Mouse (Mus musculus): ENCODE measurements around the gene Robo2. TPM values are rescaled to one million over a fixed set of nuclear protein-coding genes. Genes with fewer than 3 reads are reported as not detected.

Gene Robo2
- polyA plus RNA-seq, 1 experiment from 2014 or later = 97.8 TPM

DNA sequence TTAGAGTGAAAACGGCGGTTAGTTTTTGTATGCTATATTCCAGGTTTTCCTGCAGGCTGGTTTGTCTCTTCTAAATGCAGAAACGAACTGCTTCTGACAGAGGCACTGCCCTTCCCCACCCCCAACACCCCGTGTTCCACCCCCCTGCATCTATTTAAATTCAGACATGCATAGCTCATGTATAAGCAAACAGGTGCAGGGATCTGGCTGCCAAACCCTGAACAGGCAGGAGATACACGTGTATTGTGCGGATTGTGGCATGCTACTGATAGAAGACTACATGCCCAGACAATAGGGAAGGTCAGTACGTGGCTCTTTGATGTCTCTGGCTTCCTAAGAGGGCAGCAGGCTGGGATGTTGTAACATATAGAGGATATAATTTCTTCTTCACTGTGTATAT is 95.5 kb downstream of the Robo2 start:
- Histone ChIP-seq H3K9ac (no peak overlapping the region), H3K27me3 (no peaks in the 10 kb centered on the region), H3K4me2 (no peak overlapping the region), H3K4me3 (replicated peaks) (no peak overlapping the region), H3K27ac (no peak overlapping the region), H3K4me1 (0 out of 2 replicates have a peak, but pooled peaks cover 3% of the 10 kb centered on the region), H3K36me3 (no peaks in the 10 kb centered on the region), H3K9me3 (replicated peaks) (no peaks in the 10 kb centered on the region)
- no peak for ATAC-seq (replicated peaks; ENCODE audit: low FRiP score)
- 67% methylated on average over 7 of the region's 7 CpGs for WGBS

DNA sequence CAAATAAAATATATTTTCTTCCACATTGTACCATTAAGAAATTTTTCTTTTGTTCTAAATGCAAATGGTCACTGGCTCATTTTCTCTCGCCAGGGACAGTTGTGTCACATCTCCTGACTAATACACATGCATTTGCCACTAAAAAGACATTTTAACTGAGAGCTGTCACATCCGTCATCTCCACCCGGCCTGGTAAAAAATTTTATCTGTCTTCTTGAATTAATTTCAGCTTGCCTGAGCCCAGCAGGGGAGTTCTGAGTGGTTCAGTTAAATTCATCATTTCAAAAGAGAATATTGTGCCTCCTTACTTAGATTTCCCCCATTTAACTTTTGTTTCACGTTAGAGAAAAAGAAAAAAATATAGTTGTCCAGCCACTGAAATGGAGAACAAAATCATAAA is 98.4 kb downstream of the Robo2 start:
- H3K9ac ChIP-seq = no peak overlapping the region
- no peak for ATAC-seq (replicated peaks; ENCODE audit: low FRiP score)
- no peak overlapping the region for H3K27ac ChIP-seq
- no peak overlapping the region for H3K4me2 ChIP-seq
- no peaks in the 10 kb centered on the region for H3K36me3 ChIP-seq
- 0 out of 2 replicates have a peak, but pooled peaks cover 3% of the 10 kb centered on the region for H3K4me1 ChIP-seq
- no peaks in the 10 kb centered on the region for H3K27me3 ChIP-seq
- no peaks in the 10 kb centered on the region for H3K9me3 ChIP-seq (replicated peaks)
- no peak overlapping the region for H3K4me3 ChIP-seq (replicated peaks)
- WGBS = 66% methylated on average over 4 of the region's 4 CpGs

DNA sequence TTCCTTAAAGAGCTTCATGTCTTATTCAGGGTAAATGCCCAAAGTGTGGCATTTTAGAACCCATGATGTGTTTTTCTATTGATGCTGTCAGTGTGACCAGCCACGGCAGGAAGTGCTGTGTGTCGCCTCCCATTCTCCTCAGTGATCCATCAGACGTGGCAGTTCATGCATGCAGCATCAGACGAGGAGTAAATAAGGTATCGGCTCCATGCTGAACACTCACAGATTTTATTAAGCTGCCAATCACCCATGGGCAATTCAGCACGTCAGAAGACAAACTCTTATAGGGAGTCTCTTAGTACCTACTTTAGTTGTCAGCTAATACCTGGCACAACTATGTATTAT is 104.1 kb downstream of the Robo2 start:
- H3K27ac ChIP-seq = no peak overlapping the region
- H3K4me2 ChIP-seq = no peak overlapping the region
- no peaks in the 10 kb centered on the region for H3K9me3 ChIP-seq (replicated peaks)
- H3K4me3 ChIP-seq (replicated peaks) = no peak overlapping the region
- WGBS = 34% methylated on average over 6 of the region's 6 CpGs
- no peaks in the 10 kb centered on the region for H3K27me3 ChIP-seq
- no peaks in the 10 kb centered on the region for H3K4me1 ChIP-seq
- no peak overlapping the region for H3K9ac ChIP-seq
- ATAC-seq (replicated peaks; ENCODE audit: low FRiP score) = no peak
- no peaks in the 10 kb centered on the region for H3K36me3 ChIP-seq

DNA sequence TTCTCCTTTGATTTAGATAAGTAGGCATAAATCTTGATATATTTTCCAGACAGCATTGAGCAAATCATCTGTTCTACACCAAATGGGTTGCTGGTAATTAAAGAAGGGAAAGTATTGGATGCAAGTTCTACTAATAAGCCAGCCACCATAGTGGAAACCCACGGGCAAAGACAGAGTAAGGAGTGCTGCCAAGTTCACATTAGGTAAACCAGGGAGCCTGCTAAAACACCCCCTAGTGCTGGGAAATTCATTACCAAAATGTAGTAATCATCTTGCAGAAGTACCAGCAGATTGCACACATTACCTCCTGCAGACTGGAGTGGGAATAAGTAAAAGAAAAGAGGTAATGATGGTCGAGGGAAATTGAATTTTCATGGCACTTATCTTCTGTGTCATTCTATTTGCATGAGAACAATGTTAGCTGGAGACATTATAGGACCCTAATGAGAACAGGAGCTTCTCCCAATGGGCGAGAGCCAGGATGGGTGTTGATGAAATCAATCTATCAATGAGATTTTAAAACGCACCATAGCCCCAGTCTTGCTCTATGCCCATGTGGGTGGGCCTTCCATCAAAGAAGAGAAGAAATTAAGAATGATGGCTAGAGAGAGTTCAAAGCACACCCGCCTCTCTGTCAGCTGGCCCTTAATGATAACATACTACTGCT is 104.6 kb downstream of the Robo2 start:
- no peak overlapping the region for H3K27ac ChIP-seq
- H3K4me3 ChIP-seq (replicated peaks) = no peak overlapping the region
- H3K4me1 ChIP-seq = no peaks in the 10 kb centered on the region
- WGBS = 66% methylated on average over 5 of the region's 5 CpGs
- H3K4me2 ChIP-seq = no peak overlapping the region
- no peaks in the 10 kb centered on the region for H3K27me3 ChIP-seq
- no peak for ATAC-seq (replicated peaks; ENCODE audit: low FRiP score)
- no peaks in the 10 kb centered on the region for H3K36me3 ChIP-seq
- no peaks in the 10 kb centered on the region for H3K9me3 ChIP-seq (replicated peaks)
- no peak overlapping the region for H3K9ac ChIP-seq

DNA sequence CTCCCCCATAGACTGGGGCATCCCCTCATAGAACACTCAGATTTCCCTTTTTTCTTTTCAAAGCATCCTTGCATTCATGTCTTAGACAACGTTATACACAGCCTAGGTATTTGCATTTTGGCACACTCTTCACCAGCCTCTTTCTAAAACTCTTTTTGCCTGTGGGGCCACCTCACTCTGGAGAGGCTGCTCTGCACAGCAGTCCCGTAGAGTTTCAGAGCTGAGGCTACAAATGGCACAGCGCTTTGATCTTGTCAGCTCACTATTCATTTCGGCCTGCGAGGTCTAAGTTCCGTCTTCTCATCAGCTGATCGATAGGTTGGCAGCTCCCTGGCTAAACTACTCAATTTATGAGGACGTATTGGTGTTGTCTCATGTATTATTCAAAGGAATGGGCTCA is 123.7 kb downstream of the Robo2 start:
- H3K36me3 ChIP-seq = no peaks in the 10 kb centered on the region
- no peak overlapping the region for H3K27ac ChIP-seq
- ATAC-seq (replicated peaks; ENCODE audit: low FRiP score) = no peak
- 70% methylated on average over 8 of the region's 8 CpGs for WGBS
- no peaks in the 10 kb centered on the region for H3K27me3 ChIP-seq
- H3K9ac ChIP-seq = no peak overlapping the region
- 0 out of 2 replicates have a peak, but pooled peaks cover 2% of the 10 kb centered on the region for H3K4me1 ChIP-seq
- no peaks in the 10 kb centered on the region for H3K9me3 ChIP-seq (replicated peaks)
- H3K4me2 ChIP-seq = no peak overlapping the region
- no peak overlapping the region for H3K4me3 ChIP-seq (replicated peaks)

DNA sequence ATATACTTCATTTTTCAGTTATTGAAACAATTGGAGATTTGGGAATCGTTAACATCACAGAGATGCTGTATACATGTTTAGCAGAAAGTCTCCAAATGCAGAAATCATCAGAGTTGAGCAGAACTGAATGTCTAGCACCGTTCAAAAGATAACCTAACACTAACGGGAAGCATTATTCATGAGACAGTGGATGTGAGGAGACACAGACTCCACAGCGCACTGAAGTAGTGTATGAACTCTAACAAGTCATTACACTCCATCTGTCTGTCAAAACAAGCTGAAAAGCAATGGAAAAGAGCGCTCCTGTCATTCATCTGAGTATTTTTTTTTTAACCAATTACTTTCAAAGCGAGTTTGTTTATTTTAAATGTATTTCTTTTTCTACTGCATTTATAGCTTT is 129.1 kb downstream of the Robo2 start:
- H3K36me3 ChIP-seq = no peaks in the 10 kb centered on the region
- no peak overlapping the region for H3K27ac ChIP-seq
- H3K9ac ChIP-seq = no peak overlapping the region
- no peaks in the 10 kb centered on the region for H3K27me3 ChIP-seq
- H3K4me3 ChIP-seq (replicated peaks) = no peak overlapping the region
- H3K9me3 ChIP-seq (replicated peaks) = no peaks in the 10 kb centered on the region
- H3K4me2 ChIP-seq = no peak overlapping the region
- 75% methylated on average over 6 of the region's 6 CpGs for WGBS
- no peak for ATAC-seq (replicated peaks; ENCODE audit: low FRiP score)
- 0 out of 2 replicates have a peak, but pooled peaks cover 2% of the 10 kb centered on the region for H3K4me1 ChIP-seq

DNA sequence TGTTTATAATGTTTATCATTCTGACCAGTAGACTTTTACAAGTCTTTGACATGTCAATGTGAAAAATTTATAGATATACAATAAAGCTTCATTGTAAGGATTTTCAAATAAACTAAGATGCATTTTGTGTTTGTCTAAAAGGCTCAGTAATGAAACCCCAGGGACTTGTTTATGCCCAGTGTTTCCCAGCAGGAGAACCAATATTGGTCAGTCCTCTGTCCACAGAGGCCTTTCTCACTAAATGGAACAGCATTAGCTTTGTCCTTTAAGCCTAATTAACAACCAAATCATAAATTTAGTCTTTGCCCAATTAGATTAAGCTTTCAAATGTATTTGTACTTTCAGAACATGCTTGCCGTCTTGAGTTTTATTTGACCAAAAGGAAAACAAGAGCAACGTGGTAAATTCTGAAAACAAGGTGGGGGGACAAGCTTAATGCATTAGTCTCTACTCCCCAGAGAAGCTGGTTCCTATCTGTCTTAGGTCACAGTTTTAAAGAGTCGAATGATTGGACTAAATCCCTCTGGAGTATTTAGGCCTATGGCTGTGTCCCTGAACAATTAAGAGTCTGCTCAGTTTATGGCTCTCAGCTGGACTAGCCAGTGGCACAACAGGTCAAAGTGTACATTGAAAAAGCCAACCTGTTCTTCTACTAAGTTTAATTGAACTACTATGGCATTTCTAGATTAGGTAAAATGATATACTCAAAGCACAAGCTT is 134.6 kb downstream of the Robo2 start:
- Histone ChIP-seq H3K9me3 (replicated peaks) (no peaks in the 10 kb centered on the region), H3K36me3 (no peaks in the 10 kb centered on the region), H3K4me2 (no peak overlapping the region), H3K4me1 (no peaks in the 10 kb centered on the region), H3K4me3 (replicated peaks) (no peak overlapping the region), H3K9ac (no peak overlapping the region), H3K27ac (no peak overlapping the region), H3K27me3 (no peaks in the 10 kb centered on the region)
- 35% methylated on average over 3 of the region's 3 CpGs for WGBS
- no peak for ATAC-seq (replicated peaks; ENCODE audit: low FRiP score)

DNA sequence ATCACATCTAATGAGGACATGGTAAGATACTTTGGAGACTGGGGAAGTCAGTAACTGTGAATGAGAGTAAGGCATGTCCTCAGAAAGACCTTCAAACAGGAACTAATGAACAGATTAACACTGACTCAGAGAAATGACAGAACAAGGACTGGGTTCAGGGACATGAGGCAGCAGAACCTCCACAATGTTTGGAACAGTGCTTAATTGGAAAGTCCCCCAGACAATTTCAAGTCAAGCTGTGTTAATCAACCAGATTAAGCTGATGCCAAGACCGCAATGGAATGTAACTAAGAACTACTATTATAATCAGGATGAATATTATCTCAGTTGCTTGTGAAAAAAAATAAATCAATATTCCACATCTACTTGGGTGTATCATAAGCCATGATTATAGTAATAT is 137.0 kb downstream of the Robo2 start:
- H3K27ac ChIP-seq = no peak overlapping the region
- no peak overlapping the region for H3K9ac ChIP-seq
- no peak overlapping the region for H3K4me3 ChIP-seq (replicated peaks)
- 93% methylated on average over 1 of the region's 1 CpGs for WGBS
- no peaks in the 10 kb centered on the region for H3K9me3 ChIP-seq (replicated peaks)
- no peaks in the 10 kb centered on the region for H3K36me3 ChIP-seq
- no peaks in the 10 kb centered on the region for H3K27me3 ChIP-seq
- no peak overlapping the region for H3K4me2 ChIP-seq
- no peaks in the 10 kb centered on the region for H3K4me1 ChIP-seq
- ATAC-seq (replicated peaks; ENCODE audit: low FRiP score) = no peak

DNA sequence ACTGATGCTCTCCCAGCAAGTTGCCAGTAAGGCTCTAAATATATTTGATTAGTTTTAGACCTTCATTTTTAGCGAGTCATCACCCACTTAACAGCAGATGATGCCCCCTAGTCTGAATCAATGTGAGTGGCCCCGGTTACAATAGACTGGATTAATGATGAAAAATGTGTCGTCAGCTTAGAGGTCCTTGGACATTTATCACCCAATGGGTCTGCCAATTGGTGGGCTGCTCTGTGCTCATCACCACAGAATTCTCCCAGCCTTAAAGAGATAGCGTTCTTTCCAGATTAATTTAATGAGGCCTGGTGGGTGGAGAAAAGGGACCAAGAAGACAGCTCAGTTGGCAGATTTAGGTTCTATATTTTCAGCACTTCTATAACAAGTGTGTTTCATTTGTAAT is 138.6 kb downstream of the Robo2 start:
- no peak overlapping the region for H3K4me3 ChIP-seq (replicated peaks)
- H3K27me3 ChIP-seq = no peaks in the 10 kb centered on the region
- H3K36me3 ChIP-seq = no peaks in the 10 kb centered on the region
- no peak overlapping the region for H3K27ac ChIP-seq
- no peaks in the 10 kb centered on the region for H3K9me3 ChIP-seq (replicated peaks)
- H3K9ac ChIP-seq = no peak overlapping the region
- no peaks in the 10 kb centered on the region for H3K4me1 ChIP-seq
- WGBS = 68% methylated on average over 4 of the region's 4 CpGs
- ATAC-seq (replicated peaks; ENCODE audit: low FRiP score) = no peak
- H3K4me2 ChIP-seq = no peak overlapping the region

DNA sequence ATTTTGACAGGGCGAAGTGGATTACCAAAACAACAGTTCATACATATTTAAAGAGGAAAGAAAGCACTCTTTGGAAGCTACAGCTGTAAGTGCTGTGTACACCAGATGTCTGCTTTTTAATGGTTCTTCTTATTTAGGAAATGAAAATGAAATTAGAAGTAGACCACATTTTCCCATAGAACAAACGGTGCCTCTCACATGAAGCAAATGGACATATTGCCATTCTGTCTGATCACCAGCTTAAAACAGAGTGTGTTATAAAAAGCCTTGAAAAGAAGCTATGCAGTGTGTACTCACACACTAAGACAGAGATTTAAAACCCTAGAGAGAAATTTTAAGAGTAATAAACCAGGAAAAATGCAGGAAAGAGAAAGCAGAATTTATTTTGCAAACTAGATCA is 153.4 kb downstream of the Robo2 start:
- H3K4me2 ChIP-seq = no peak overlapping the region
- WGBS = 85% methylated on average over 2 of the region's 2 CpGs
- no peaks in the 10 kb centered on the region for H3K4me1 ChIP-seq
- no peak overlapping the region for H3K4me3 ChIP-seq (replicated peaks)
- H3K36me3 ChIP-seq = no peaks in the 10 kb centered on the region
- no peak overlapping the region for H3K27ac ChIP-seq
- H3K9me3 ChIP-seq (replicated peaks) = no peaks in the 10 kb centered on the region
- no peaks in the 10 kb centered on the region for H3K27me3 ChIP-seq
- no peak overlapping the region for H3K9ac ChIP-seq
- no peak for ATAC-seq (replicated peaks; ENCODE audit: low FRiP score)

DNA sequence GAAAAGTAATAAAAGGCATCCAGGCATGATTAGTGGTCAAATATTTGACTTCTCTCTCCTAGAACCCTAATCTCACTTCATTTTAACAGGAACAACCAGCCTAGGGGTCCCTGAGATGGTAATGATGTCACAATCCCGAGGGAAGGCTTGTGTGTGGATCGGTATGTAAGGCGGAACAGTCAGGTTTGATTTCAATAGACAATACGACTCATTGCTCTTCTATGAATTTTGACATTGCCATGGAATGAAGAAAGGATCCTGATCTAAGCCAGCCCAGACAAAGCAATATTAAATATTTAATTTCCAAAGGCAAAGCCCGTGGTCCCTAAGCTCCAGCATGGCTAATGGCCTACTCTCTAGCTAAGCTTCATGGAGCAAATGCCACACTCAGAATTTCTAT is 167.2 kb downstream of the Robo2 start:
- ATAC-seq (replicated peaks; ENCODE audit: low FRiP score) = no peak
- no peaks in the 10 kb centered on the region for H3K4me1 ChIP-seq
- no peaks in the 10 kb centered on the region for H3K27me3 ChIP-seq
- H3K4me3 ChIP-seq (replicated peaks) = no peak overlapping the region
- no peak overlapping the region for H3K27ac ChIP-seq
- 93% methylated on average over 5 of the region's 5 CpGs for WGBS
- H3K36me3 ChIP-seq = no peaks in the 10 kb centered on the region
- H3K9me3 ChIP-seq (replicated peaks) = no peaks in the 10 kb centered on the region
- no peak overlapping the region for H3K9ac ChIP-seq
- H3K4me2 ChIP-seq = no peak overlapping the region

DNA sequence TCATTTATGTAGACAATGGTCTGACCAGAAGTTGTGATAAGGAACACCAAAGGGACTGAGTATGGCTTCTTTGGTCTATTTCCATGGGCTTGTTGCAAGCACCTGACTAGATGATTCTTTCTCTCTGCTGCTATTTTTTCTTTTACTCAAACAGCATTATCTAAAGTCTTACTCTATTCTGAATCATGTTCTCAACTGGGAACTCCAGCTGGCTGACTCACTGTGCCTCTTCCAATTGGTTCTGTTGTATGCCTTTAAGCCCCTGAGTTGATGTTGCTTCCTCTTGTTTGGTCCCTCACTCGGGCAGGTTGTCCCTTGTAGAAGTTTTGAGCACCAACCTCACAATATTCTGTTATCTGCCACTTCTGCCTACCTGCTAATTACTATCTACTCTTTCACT is 170.1 kb downstream of the Robo2 start:
- Histone ChIP-seq H3K4me2 (no peak overlapping the region), H3K36me3 (no peaks in the 10 kb centered on the region), H3K9ac (no peak overlapping the region), H3K27ac (no peak overlapping the region), H3K4me3 (replicated peaks) (no peak overlapping the region), H3K9me3 (replicated peaks) (no peaks in the 10 kb centered on the region), H3K4me1 (no peaks in the 10 kb centered on the region), H3K27me3 (no peaks in the 10 kb centered on the region)
- 82% methylated on average over 1 of the region's 1 CpGs for WGBS
- ATAC-seq (replicated peaks; ENCODE audit: low FRiP score) = no peak
